Mouse (Mus musculus): ENCODE data around the gene Gm20388. TPM values are rescaled to one million over a fixed set of nuclear protein-coding genes. Genes with fewer than 3 reads are reported as not detected.

The Gm20388 gene
- total RNA-seq, 2 experiments from 2014 or later = 2.4 to 2.6 TPM

DNA sequence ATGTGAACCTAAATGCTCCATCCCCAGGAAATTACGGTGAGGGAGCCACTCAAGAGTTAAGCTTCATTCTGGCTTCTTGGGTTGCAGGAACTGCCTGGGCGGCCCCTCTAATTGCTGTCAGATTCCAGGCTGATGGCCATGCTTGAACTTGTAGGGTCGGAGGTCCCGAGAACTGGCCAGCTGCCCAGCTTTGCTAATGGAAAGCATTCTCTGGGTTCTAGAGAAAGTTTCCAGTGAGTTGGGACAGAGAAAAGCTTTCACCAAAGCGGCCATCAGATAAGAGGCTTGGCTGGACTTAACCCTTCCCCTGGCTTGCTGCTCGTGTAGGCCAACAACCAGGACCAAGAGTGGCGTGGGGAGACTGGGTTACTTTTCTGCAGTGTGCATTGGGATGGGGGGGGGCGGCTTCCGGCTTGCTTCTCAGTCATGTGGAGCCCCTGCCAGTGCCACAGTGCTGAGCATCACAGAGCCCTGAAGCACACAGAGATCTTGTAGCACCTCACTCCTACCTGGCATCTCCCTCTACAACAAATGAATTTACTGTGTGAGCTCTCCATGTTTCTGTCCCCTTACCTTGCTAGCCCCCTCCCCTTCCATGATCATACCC is 3437.7 kb downstream of the Gm20388 start:
- DNase-seq (ENCODE audit: extremely low spot score in 1 of 2, low spot score in 2 of 2) = no peak
- intact Hi-C loops (cut with DNase I) = no loop called here
- H3K27ac ChIP-seq = no peak overlapping the region
- no peak for TF ChIP-seq CTCF (IDR thresholded peaks at IDR 0.05)
- no peak overlapping the region for H3K4me3 ChIP-seq

DNA sequence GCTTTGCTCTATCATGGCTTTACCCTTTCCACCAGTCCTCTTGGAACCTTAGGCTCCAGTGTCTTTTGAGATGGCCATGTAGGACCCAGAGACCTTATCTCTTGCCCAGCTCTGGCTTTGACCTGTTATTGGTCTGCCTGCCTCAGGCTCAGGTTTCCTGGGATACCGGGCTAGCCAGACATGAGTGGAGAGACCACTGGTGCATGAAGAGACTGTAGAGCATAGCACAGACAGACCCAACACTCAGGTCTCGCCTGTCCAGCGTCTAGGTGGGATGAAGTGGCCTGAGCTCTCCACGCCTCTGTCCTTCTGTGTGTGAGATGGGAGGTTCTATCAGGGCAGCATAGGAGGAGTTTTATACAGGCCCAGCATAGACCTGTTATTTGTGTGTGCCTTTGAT is 3438.4 kb downstream of the Gm20388 start:
- no peak overlapping the region for H3K27ac ChIP-seq
- intact Hi-C loops (cut with DNase I) = no loop called here
- no peak for TF ChIP-seq CTCF (IDR thresholded peaks at IDR 0.05)
- no peak overlapping the region for H3K4me3 ChIP-seq
- no peak for DNase-seq (ENCODE audit: extremely low spot score in 1 of 2, low spot score in 2 of 2)

GRCm38 (mm10) chr8:123352118-123352517 is 3441.5 kb downstream of the Gm20388 start:
- no peak for TF ChIP-seq CTCF (IDR thresholded peaks at IDR 0.05)
- no peak for DNase-seq (ENCODE audit: extremely low spot score in 1 of 2, low spot score in 2 of 2)
- Histone ChIP-seq H3K27ac (no peak overlapping the region), H3K4me3 (no peak overlapping the region)
- intact Hi-C loops (cut with DNase I) = loop anchor here (2.0 kb wide), 1 partner anchor 33 kb away; the partner anchor contains the start of gene Fanca

DNA sequence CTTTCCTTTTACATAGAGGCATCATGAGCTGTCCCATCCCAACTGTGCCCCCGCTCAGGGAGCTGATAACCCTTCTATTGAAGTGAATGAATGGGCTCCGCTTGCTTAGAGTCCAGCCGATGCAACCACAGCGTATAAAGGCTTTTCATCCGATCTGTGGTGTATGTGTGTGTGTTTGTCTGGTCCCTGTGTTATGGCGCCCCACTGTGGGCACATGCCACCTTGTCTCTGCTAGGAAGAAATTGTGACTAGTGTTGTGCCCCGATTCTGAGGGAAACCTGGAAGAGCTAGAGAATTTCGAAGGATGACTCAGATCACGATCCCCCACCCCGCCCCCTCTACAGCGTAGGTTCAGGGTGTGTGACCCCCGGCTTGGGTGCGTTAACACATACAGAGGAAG is 3442.1 kb downstream of the Gm20388 start:
- intact Hi-C loops (cut with DNase I) = loop anchor here (2.0 kb wide), 1 partner anchor 34 kb away; the partner anchor contains the start of gene Fanca
- H3K4me3 ChIP-seq = no peak overlapping the region
- H3K27ac ChIP-seq = no peak overlapping the region
- DNase-seq (ENCODE audit: extremely low spot score in 1 of 2, low spot score in 2 of 2) = peak in 1 of 2 experiments; percentile 47
- peak; percentile 56 for TF ChIP-seq CTCF (IDR thresholded peaks at IDR 0.05)

DNA sequence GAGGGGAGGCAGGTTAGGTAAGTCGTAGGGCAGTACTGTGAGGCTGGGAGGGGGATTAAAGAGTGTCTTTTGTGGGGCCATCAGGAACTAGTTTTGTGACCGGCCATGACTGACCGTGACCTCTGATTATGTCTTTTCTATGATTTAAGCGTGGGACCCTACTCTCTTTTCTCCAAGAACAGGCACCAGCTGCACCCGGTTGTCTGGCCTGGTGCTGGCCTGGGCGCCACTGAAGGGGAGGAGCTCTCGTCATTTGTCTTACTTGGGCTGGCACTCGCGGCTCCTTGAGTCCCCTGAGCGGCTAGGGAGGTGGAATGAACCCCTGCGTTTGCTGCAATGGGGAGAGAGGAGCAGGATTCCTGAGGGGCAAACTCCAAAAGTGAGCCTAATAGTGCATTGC is 3442.6 kb downstream of the Gm20388 start:
- TF ChIP-seq CTCF (IDR thresholded peaks at IDR 0.05) = no peak
- Histone ChIP-seq H3K27ac (no peak overlapping the region), H3K4me3 (no peak overlapping the region)
- intact Hi-C loops (cut with DNase I) = loop anchor here (2.0 kb wide), 1 partner anchor 34 kb away; the partner anchor contains the start of gene Fanca
- no peak for DNase-seq (ENCODE audit: extremely low spot score in 1 of 2, low spot score in 2 of 2)

DNA sequence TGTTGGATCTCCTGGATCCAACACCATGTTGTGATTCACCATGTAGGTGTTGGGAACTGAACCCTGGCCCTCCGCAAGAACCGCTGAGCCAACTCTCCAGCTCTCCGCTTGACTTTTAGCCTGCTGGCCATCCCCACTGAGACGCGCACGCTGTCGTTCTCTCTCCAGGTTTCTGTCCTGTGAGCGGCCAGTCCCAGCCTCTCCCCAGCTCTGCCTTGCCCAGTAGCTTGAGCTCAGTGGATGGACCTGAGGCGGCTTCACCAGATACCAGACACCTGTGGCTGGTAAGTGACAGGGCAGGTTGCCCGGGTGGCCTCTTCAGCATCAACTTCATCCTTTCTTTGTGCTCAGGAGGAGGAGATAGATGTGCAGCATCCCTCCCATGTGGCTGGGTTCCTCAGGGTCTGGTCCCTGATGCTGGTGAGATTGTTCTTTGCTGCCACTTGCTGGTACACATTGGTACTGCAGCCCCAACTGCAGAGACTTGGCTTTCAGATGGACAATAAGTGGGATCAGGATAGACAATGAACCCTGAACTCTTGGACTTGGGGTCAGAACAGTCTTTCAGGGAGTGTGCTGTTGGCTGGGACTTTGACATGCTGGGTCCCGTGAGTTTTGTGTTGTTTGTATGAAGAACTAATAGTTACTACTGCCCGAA is 3450.6 kb downstream of the Gm20388 start:
- intact Hi-C loops (cut with DNase I) = loop anchor here (1.0 to 10.0 kb wide), 2 partner anchors 42 to 106 kb away; partner anchors contain the start of genes Vps9d1 and Zfp276
- H3K27ac ChIP-seq = no peak overlapping the region

GRCm38 (mm10) chr8:123373403-123374238 is 3463.0 kb downstream of the Gm20388 start, which contains the start of gene Tcf25:
Gene Tcf25, plus strand, starts transcription at chr8:123373753.
- peak; percentile 96 to 97 for DNase-seq (ENCODE audit: extremely low spot score in 1 of 2, low spot score in 2 of 2)
- Histone ChIP-seq H3K27ac (peak within 1 kb of the TSS; percentile 100), H3K4me3 (peak within 1 kb of the TSS; percentile 96)
- TF ChIP-seq CTCF (IDR thresholded peaks at IDR 0.05) = peak; percentile 73
- intact Hi-C loops (cut with DNase I) = loop anchor here (1.0 to 2.0 kb wide), 2 partner anchors 41 to 69 kb away; partner anchors contain the start of gene Spire2

More for the DNA sequence above, 3450.6 kb downstream of the Gm20388 start:
- H3K4me3 ChIP-seq = no peak overlapping the region
- TF ChIP-seq CTCF (IDR thresholded peaks at IDR 0.05) = peak; percentile 97
- DNase-seq (ENCODE audit: extremely low spot score in 1 of 2, low spot score in 2 of 2) = peak; percentile 75 to 85

GRCm38 (mm10) chr8:123374239-123374578 is 3463.6 kb downstream of the Gm20388 start:
- Histone ChIP-seq H3K27ac (peak overlapping the region; percentile 100), H3K4me3 (peak overlapping the region; percentile 96)
- intact Hi-C loops (cut with DNase I) = loop anchor here (1.0 kb wide), 1 partner anchor 42 kb away; the partner anchor contains the start of gene Spire2
- DNase-seq (ENCODE audit: extremely low spot score in 1 of 2, low spot score in 2 of 2) = peak; percentile 92 to 93
- TF ChIP-seq CTCF (IDR thresholded peaks at IDR 0.05) = no peak

DNA sequence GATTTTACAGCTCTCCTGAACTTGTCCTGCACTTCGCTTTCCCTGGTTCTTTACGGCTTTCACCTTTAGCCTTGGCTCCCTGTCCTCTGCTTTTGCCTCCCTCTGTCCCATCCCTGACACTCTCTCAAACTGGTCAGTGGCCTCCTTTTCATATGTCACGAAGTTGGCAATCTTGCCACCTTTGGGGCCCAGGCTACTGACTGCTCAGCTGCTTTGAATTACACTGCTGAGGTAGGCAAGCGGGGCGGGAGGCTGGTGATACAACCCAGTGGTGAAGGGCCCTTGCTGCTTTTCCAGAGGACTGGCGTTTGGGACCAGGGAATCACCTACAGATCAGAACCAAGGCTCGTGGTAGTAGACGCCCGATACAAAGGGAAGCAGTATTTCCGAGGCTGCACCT is 3465.1 kb downstream of the Gm20388 start:
- no peak for DNase-seq (ENCODE audit: extremely low spot score in 1 of 2, low spot score in 2 of 2)
- intact Hi-C loops (cut with DNase I) = no loop called here

GRCm38 (mm10) chr8:123376106-123376505 is 3465.5 kb downstream of the Gm20388 start:
- intact Hi-C loops (cut with DNase I) = no loop called here
- DNase-seq (ENCODE audit: extremely low spot score in 1 of 2, low spot score in 2 of 2) = no peak
- no peak overlapping the region for H3K4me3 ChIP-seq
- no peak overlapping the region for H3K27ac ChIP-seq
- TF ChIP-seq CTCF (IDR thresholded peaks at IDR 0.05) = no peak

More for the DNA sequence above, 3465.1 kb downstream of the Gm20388 start:
- Histone ChIP-seq H3K4me3 (no peak overlapping the region; the same call in 1 of the 2 replicates), H3K27ac (no peak overlapping the region)
- no peak for TF ChIP-seq CTCF (IDR thresholded peaks at IDR 0.05)

GRCm38 (mm10) chr8:123381711-123382110 is 3471.1 kb downstream of the Gm20388 start:
- intact Hi-C loops (cut with DNase I) = no loop called here
- TF ChIP-seq CTCF (IDR thresholded peaks at IDR 0.05) = no peak
- DNase-seq (ENCODE audit: extremely low spot score in 1 of 2, low spot score in 2 of 2) = no peak
- Histone ChIP-seq H3K27ac (no peak overlapping the region), H3K4me3 (no peak overlapping the region)
